Mouse (Mus musculus) thymus, adult 2 months (tissue): ENCODE results near the gene Pde4d.

Source experiments
- CTCF ChIP-seq: fragments of 200-500 bp; IDR thresholded peaks from 2 replicates; pipeline ENCODE4 v1.5.1; 2012; ENCODE audit warnings: mild to moderate bottlenecking, control low read depth, low read length, moderate library complexity, borderline replicate concordance; ENCODE audit not compliant: control insufficient read depth, poor library complexity, insufficient read depth; ENCODE audit errors: extremely low read depth
- POLR2A ChIP-seq: fragments of 200-500 bp; IDR thresholded peaks from 2 replicates; pipeline ENCODE4 v1.6.1; 2012; ENCODE audit warnings: mild to moderate bottlenecking, low read length, control low read depth, moderate library complexity; ENCODE audit not compliant: control insufficient read depth, poor library complexity, insufficient read depth; ENCODE audit errors: extremely low read depth

- TF ChIP-seq POLR2A = no peak
- no peak for TF ChIP-seq CTCF
Measured at GRCm38 (mm10) chr13:109359994-109360393, 910.2 kb downstream of the Pde4d start.
